Mouse (Mus musculus): ENCODE measurements at regions not wholly inside any gene's neighbourhood (a gene's known extent, or its start where the extent isn't known, plus 50 kb on each side); places are given as distances from the start of the nearest gene placed in this dataset.

GRCm38 (mm10) chr9:46704151-46704905 lies 294.2 kb upstream of the Gm4791 start:
- Histone ChIP-seq H3K27me3 (ENCODE audit: insufficient read depth, low read length) (no peaks in the 10 kb centered on the region), H3K27ac (ENCODE audit: low read depth) (no peak overlapping the region), H3K36me3 (ENCODE audit: insufficient read depth) (no peaks in the 10 kb centered on the region), H3K4me1 (ENCODE audit: insufficient read depth) (no peaks in the 10 kb centered on the region), H3K4me2 (no peak overlapping the region), H3K4me3 (ENCODE audit: low read depth, low read length) (no peak overlapping the region), H3K9ac (no peak overlapping the region), H3K9me3 (ENCODE audit: low read depth, low read length) (no peaks in the 10 kb centered on the region)
- DNase-seq, result peak; percentile 10
- WGBS, result 58% methylated on average over 10 of the region's 10 CpGs
- TF ChIP-seq CTCF (IDR thresholded peaks at IDR 0.05; ENCODE audit: low read depth), result no peak
- ATAC-seq (ENCODE audit: insufficient read depth), result no peak

- Histone ChIP-seq H3K27me3 (ENCODE audit: insufficient read depth, low read length) (no peaks in the 10 kb centered on the region), H3K4me2 (no peak overlapping the region), H3K4me3 (ENCODE audit: low read depth, low read length) (no peak overlapping the region), H3K9ac (no peak overlapping the region), H3K4me1 (ENCODE audit: insufficient read depth) (no peaks in the 10 kb centered on the region), H3K36me3 (ENCODE audit: insufficient read depth) (no peaks in the 10 kb centered on the region), H3K27ac (ENCODE audit: low read depth) (no peak overlapping the region), H3K9me3 (ENCODE audit: low read depth, low read length) (no peaks in the 10 kb centered on the region)
- no peak for TF ChIP-seq CTCF (IDR thresholded peaks at IDR 0.05; ENCODE audit: low read depth)
- no peak for DNase-seq
- WGBS, result 58% methylated on average over 8 of the region's 8 CpGs
- ATAC-seq (ENCODE audit: insufficient read depth), result no peak
These were observed 294.9 kb upstream of the Gm4791 start for GRCm38 (mm10) chr9:46703674-46704073.

DNA sequence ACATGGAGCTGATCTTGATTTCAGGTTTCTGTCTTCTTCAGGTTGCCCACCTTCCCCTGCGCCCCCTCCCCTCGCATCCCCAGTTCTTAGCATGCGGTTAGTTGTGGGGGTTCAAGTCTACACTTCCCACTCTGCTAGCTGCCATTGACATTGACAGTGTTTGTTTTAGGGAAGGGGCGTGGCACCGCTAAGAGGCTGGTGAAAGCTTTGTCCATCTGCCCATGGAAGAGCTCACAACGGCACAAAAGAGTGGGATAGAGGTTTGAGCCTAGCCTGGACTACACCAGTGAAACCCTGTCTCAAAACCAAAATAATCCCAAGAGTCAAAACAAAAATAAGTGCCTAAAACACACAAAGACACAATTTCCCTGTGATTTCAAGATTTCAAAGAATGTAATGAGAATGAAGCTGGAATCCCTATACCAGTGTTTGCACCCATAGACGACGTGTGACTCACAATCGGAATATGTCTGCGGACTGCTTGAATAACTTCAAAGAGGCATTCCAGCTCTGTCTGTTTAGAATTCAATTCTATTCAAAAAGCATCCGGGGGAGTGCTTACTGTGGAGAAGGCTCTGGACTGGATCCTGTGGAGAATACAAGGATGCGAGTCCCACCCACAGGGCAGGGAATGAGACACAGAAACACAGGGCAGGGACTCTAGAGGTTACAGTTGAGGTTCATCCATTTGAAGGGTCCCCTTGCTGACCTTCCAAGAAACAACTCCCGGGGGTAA lies 295.5 kb upstream of the Gm4791 start:
- TF ChIP-seq CTCF (IDR thresholded peaks at IDR 0.05; ENCODE audit: low read depth), result no peak
- Histone ChIP-seq H3K27me3 (ENCODE audit: insufficient read depth, low read length) (no peaks in the 10 kb centered on the region), H3K36me3 (ENCODE audit: insufficient read depth) (no peaks in the 10 kb centered on the region), H3K4me2 (no peak overlapping the region), H3K9ac (no peak overlapping the region), H3K4me1 (ENCODE audit: insufficient read depth) (no peaks in the 10 kb centered on the region), H3K27ac (ENCODE audit: low read depth) (no peak overlapping the region), H3K4me3 (ENCODE audit: low read depth, low read length) (no peak overlapping the region), H3K9me3 (ENCODE audit: low read depth, low read length) (no peaks in the 10 kb centered on the region)
- 53% methylated on average over 13 of the region's 13 CpGs for WGBS
- peak; percentile 4 for DNase-seq
- ATAC-seq (ENCODE audit: insufficient read depth), result no peak

DNA sequence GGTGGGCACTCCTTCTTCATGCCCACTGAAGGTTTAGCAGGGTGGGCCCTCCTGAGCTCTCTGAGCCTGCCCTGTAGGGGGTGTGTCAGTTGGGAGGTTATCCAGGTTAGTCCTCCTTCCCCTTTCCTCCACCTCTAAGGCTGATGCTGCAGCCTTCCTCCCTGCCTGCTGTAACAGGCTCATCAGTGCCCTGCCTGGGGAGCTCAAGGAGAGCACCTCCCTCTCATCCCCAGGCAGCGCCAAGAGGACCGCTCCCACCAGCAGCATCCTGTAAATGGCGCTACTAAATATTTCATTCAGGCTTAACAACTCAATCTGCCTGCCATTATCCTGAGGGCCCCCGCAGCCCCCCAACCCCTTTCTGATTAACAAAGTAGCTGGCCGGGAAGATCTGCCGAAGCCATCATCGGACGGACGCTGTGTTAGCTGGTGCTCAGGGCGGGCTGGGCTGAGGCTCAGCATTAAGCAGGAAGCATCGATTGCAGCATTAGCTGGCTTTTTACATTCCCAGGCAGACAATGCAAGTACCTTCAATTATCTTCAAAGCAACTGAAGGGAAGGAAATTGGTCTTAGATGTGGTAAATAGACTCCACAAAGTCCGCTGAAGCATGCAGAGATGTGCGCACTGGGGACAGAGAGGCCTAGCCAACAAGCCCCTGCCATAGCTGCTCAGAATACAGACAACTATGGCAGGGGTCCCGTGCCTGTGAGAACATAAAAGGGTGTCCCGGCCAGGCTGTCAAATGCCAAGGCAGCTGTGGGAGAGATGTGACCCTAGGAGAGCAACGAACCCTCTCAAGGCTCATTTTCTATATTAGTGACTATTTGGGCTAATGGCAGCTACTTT lies 296.3 kb upstream of the Gm4791 start:
- Histone ChIP-seq H3K27ac (ENCODE audit: low read depth) (no peak overlapping the region), H3K4me3 (ENCODE audit: low read depth, low read length) (no peak overlapping the region), H3K27me3 (ENCODE audit: insufficient read depth, low read length) (no peaks in the 10 kb centered on the region), H3K9me3 (ENCODE audit: low read depth, low read length) (no peaks in the 10 kb centered on the region), H3K9ac (no peak overlapping the region), H3K4me2 (no peak overlapping the region), H3K4me1 (ENCODE audit: insufficient read depth) (no peaks in the 10 kb centered on the region), H3K36me3 (ENCODE audit: insufficient read depth) (no peaks in the 10 kb centered on the region)
- WGBS, result 42% methylated on average over 16 of the region's 16 CpGs
- no peak for ATAC-seq (ENCODE audit: insufficient read depth)
- no peak for TF ChIP-seq CTCF (IDR thresholded peaks at IDR 0.05; ENCODE audit: low read depth)
- DNase-seq, result no peak

GRCm38 (mm10) chr9:46696171-46696570 lies 302.4 kb upstream of the Gm4791 start:
- no peak for TF ChIP-seq CTCF (IDR thresholded peaks at IDR 0.05; ENCODE audit: low read depth)
- Histone ChIP-seq H3K4me1 (ENCODE audit: insufficient read depth) (no peaks in the 10 kb centered on the region), H3K9ac (no peak overlapping the region), H3K4me3 (ENCODE audit: low read depth, low read length) (no peak overlapping the region), H3K27ac (ENCODE audit: low read depth) (no peak overlapping the region), H3K27me3 (ENCODE audit: insufficient read depth, low read length) (no peaks in the 10 kb centered on the region), H3K4me2 (no peak overlapping the region), H3K9me3 (ENCODE audit: low read depth, low read length) (no peaks in the 10 kb centered on the region), H3K36me3 (ENCODE audit: insufficient read depth) (no peaks in the 10 kb centered on the region)
- 65% methylated on average over 2 of the region's 2 CpGs for WGBS
- no peak for DNase-seq
- ATAC-seq (ENCODE audit: insufficient read depth), result no peak

DNA sequence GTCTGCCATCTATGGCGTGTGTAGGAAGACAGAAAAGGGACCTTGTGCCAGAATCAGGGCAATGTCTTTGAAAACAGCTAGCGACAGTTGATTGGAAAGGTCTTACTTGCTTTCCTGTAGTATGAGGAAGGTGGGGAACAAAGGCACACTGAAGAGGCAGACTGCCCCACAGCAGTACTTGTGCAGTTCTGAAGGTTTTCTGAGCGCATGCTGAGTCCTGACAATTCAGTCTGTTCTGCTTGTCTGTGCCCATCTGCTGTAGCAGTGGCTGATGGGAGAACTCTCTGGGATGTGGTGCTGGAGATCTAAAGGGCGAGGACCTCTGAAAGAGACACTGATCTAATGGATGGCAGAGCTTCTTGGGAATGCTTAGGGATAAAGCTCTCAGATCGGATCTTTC lies 309.2 kb upstream of the Gm4791 start:
- DNase-seq (no peak), ATAC-seq (ENCODE audit: insufficient read depth) (no peak)
- H3K4me2 ChIP-seq, result no peak overlapping the region
- H3K36me3 ChIP-seq (ENCODE audit: insufficient read depth), result no peaks in the 10 kb centered on the region
- no peak overlapping the region for H3K9ac ChIP-seq
- no peaks in the 10 kb centered on the region for H3K9me3 ChIP-seq (ENCODE audit: low read depth, low read length)
- no peak overlapping the region for H3K27ac ChIP-seq (ENCODE audit: low read depth)
- no peak for TF ChIP-seq CTCF (IDR thresholded peaks at IDR 0.05; ENCODE audit: low read depth)
- no peaks in the 10 kb centered on the region for H3K27me3 ChIP-seq (ENCODE audit: insufficient read depth, low read length)
- WGBS, result 72% methylated on average over 5 of the region's 5 CpGs
- H3K4me3 ChIP-seq (ENCODE audit: low read depth, low read length), result no peak overlapping the region
- no peaks in the 10 kb centered on the region for H3K4me1 ChIP-seq (ENCODE audit: insufficient read depth)

Data from lung, embryonic 14.5 days (tissue).